Mouse (Mus musculus): ENCODE data around the gene Pi4kb.

The Pi4kb gene

DNA sequence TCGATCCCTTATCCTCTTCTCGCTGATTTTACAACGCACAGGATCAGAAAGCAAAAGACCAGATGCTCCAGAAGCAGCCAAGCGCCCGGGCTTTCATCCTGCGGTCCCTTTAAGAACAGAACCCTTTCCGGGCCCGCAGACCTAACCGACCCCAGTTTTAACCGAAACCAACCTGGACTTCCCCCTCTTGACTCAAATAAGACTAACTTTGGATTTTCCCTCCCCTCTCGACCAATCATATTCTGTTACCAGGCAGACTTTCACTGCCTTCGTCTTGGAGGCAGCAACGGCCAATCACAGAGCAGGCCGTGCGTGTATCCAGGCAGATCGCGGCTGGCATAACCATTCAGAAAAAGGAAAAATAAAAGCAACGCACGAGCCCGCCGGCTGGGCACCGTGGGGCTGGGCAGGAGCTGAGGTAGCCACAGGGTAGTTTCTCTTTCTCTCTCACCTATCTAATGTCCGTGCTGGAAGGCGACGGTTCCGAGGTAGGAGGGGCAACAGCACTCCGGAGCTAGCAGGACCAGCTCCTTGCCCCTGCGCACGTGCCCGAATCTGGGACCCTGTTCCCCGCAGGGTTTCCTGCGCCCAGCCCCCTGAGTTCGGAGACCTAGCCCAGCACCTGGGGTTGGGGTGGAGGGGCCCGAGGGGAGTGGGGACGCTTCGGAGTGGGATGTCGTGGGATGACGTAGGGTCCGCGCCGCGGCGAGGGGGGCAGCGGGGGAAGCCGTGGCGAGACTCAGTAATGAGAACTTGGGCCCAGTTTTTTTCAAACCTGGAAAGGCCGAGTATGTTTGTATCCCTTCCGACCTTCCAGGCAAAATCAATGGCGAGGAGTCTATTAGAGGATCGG, 20.5 kb upstream of the Pi4kb start, which contains the start of gene Rfx5:
TSS of gene Rfx5 (plus strand) at position 312 of the 853 bp plus-strand sequence.
- DNase-seq (ENCODE audit: low spot score in 2 of 2) = peak; percentile 68 to 85

DNA sequence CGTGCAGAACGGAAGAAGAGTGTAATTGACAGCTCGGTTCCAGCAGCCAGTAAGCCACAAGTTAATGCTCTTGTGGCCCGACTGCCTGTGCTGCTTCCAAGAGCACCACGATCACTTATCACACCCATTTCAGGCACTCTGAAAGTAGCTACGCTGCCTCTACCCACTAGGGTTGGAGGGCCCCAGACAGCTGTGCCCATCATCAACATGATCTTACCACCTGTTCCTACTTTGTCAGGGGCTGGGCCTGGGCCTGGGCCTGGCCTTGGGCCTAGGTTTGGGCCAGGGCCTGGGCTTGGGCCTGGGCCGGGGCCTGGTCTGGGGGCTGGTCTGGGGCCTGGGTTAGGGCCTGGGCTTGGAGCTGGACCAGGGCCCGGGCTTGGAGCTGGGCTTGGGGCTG, 16.2 kb upstream of the Pi4kb start:
- DNase-seq (ENCODE audit: low spot score in 2 of 2) = no peak

DNA sequence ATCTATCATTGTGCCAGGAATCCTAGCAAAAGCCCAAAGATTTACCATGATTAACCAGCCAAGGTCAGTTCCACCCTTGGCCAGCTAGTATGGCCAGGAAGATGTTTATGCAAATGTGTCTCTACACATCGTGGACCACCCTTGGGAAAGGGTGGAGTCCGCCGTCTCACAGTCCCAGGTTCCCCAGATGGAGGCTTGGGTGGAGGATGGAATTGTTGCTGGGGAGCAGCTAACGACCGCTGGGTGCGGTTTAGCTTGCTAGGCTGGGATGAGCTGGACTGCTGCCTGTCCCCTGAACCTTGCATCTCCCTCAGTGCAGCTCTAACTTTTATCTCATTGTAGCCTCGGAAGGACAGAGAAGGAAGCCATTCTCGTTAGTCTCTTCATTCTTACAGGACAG, 14.7 kb upstream of the Pi4kb start:
- DNase-seq (ENCODE audit: low spot score in 2 of 2) = no peak

DNA sequence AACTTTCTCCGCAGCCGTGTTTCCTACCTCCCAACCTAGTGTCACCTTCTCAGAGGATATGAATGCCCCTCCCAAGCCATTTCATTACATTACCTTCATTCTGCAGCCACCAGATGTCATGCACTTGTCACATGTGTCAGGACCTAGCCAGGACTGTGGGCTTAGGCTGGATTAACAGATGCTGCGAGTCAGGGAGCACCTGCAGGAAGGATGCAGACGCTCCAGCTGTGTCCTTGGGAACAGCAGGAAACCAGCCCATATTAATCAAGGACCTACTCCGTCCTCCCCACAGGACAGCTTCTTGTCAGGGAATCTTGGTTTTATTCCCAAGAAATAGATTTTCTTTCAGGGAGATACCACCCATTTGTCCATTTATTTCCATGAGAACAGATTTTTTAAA, 14.2 kb upstream of the Pi4kb start:
- DNase-seq (ENCODE audit: low spot score in 2 of 2) = no peak

DNA sequence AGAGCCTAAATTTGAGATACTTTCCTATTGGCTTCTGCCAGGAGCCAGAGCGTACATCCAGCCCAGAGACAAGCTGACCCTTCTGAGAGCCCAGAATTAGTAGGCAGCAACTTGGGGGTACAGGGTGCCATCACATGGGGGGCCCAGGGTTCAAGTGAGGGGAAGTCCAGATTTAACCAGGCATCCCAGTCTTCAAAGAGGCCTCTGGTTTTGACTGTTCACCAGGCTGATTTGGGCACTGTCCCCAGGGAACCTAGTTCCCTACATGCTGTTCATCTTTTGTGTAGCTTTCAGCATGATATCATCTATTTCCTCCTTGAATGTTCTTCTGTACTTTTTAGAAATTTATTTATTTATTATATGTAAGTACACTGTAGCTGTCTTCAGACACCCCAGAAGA, 9.5 kb upstream of the Pi4kb start:
- DNase-seq (ENCODE audit: low spot score in 2 of 2) = no peak

DNA sequence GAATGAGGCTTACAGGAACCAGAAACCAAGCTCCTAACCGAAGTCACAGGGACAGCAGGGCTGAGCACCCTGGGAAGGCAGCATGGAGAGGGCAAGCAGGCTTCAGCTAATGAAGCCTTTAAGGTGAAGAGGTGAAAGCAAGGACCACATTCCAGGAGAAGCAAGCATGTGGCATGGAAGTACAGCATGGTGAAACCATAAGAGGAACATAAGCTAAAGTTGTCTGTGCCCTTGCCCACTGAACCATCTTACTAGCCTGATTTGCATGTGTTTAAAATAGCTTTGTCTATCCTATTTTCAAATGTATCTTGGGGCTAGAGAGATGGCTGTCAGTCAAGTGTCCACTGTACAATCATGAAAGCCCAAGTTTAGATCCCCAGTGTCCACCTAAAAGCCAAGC, 8.7 kb upstream of the Pi4kb start:
- no peak for DNase-seq (ENCODE audit: low spot score in 2 of 2)

DNA sequence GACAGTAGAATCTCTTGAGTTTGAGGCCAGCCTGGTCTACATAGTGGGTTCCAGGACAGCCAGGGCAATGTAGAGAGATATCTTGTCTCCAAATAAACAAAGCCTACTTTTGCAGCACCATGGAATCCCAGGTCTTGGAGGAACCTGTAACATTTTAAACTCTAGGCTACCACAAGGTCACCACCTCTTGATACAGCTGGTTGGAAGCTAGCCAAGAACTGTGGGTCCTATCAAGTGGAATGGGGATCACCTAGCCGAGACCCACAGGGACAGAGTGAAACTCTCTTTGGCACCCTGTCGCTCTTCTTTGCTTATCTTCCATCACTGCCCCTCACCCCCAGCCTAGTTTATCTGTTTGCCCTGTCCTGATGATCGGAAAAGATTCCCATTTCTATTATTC, 2.0 kb upstream of the Pi4kb start:
- no peak for DNase-seq (ENCODE audit: low spot score in 2 of 2)

DNA sequence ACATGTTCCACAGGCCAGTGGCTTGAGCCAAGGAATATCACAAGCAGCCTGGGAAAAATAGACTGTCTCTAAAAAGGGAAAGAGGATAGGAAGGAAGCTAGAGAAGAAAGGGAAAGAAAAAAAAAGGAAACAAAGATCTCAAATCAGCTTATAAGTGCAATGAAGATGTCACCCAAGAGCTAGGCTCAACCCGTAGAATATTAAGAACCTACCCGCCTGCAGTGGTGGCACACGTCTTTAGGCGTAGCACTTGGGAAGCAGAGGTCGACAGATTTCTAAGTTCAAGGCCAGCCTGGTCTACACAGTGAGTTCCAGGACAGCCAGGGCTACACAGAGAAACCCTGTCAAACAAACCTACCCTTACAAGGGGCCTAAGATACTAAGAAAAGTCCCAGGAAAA, 911 bp upstream of the Pi4kb start:
- DNase-seq (ENCODE audit: low spot score in 2 of 2) = no peak

DNA sequence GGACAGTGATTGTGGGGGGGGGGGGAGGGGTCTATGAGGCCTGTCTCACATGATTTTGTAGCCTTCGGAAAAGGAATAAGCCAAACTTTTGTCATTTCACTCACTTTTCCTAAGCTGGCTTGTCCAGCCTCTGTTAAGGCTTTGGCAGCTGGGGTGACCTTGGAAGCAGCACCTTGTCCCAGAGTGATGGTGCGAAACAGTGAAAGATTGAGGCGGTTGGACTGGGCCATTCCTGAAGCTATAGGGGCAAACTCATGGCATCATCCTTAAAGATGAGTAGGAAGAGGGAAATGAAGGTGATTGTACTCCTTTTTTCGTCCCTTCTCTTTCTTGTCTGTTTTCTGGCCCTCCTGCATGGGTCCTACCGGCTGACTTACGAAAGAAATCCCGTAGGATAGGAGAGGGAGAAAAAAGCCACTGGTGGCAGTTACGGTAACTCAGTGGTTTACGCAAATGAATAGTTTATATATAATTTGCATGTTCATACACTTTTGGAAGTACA, 454 bp upstream of the Pi4kb start:
- DNase-seq (ENCODE audit: low spot score in 2 of 2) = no peak

DNA sequence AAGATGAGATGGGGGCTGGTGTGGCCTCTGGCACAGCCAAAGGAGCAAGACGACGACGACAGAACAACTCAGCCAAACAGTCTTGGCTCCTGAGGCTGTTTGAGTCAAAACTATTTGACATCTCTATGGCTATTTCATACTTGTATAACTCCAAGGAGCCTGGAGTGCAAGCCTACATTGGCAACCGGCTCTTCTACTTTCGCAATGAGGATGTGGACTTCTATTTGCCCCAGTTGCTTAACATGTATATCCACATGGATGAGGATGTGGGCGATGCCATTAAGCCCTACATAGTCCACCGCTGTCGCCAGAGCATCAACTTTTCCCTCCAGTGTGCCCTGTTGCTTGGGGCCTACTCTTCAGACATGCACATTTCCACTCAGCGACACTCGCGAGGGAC, 9.8 kb downstream of the Pi4kb start:
- DNase-seq (ENCODE audit: low spot score in 2 of 2) = no peak

DNA sequence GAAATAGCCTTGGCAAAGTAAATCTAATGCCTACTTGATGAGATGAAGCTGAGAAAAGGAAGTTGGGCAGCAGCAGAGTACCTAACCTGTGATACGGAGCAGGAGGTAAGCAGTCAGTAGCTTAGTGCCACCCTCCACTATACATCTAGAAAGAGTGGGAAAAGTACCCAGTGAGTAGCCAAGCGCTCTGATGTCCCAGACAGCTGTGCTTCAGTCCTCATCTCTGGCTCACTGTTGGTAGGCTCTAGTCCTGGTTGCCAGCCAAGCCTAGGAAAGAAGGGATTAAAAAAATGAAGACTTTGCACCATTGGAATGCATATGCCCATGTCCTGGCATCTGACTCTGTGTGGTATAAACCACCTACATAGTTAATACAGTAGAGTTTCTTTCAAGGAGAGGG, 11.0 kb downstream of the Pi4kb start:
- no peak for DNase-seq (ENCODE audit: low spot score in 2 of 2)

DNA sequence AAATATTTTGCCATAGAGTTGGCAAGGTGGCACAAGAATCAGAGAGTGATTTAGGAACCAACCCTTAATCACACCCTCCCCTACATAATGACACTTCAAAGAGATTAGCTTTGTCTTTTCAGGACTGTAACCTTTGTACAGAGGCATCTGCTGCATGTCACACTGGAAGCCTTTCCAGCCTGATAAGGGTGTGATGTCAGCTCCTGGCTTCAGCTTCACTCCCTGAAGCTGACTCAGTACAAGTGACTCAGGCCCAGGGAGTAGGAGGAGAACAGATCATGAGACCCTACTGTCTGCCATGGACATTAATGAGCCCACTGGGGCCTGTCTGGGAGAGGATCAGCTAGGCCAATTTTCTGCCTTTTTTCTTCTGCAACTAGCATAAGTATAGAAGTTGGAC, 13.0 kb downstream of the Pi4kb start:
- DNase-seq (ENCODE audit: low spot score in 2 of 2) = no peak

DNA sequence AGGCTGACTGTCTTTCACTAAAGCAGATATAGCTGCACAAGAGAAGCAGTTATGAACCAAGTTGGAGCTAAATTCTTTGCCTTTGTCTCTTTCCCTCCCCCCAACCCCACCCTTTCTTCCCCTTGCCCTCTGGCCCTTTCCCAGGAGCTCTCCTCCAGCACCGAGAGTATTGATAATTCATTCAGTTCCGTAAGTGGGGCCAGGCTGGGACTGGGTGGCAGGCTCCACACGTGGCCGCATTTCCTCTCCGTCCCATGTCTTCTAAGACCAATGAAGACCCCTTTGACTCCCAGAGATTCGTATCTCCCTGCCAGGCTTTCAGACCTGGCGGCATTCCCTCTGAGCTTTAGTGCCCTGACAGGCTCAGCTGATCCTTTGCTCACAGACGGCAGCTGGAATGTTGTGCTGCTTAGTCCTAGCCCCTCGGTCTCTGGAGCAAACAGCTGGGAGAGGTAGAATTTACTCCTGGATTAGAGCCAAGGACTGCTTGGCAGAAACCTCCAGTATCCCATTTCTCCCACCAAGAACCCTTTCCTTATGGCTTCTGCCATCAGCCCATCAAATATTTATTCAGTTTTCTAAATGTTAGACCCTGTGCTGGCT, 14.7 kb downstream of the Pi4kb start:
- no peak for DNase-seq (ENCODE audit: low spot score in 2 of 2)

DNA sequence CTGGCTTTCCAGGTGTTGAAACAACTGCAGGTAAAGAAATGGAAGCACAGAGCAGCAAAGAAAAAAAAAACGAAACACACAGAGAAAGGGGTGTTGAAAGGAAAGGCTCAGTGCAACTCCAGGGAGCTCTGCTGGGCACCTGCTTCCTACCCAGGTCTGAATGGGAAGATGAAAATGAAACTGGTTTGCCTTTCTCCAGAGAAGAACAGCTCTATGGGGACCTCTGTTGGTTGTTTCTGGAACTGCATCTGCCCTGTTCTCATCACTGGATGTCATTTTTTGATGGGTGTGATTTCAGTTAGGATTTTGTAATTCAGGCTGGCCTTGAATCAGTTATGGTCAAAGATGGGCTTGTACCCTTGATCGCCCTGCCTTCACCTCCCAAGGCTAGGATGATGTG, 22.4 kb downstream of the Pi4kb start:
- DNase-seq (ENCODE audit: low spot score in 2 of 2) = peak; percentile 72 to 87

DNA sequence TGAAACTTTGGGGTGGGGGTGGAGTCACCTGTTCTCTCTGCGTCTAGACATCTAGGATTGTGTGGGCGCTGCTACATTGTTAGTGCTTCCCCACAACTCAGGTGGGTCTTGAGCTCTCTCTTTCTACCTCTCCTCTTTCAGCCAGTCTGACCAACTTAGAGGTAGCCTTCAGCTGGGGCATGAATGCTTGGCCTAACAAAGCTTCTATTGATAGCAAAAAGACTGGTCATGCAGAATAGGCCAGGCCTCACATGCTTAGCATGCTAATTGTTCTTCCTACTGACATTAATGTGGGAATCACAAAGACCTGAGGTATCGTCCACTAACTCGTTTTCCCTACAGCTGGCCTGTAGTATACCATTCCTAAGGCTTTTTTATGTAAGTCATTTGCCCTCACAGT, 28.0 kb downstream of the Pi4kb start:
- no peak for DNase-seq (ENCODE audit: low spot score in 2 of 2)

DNA sequence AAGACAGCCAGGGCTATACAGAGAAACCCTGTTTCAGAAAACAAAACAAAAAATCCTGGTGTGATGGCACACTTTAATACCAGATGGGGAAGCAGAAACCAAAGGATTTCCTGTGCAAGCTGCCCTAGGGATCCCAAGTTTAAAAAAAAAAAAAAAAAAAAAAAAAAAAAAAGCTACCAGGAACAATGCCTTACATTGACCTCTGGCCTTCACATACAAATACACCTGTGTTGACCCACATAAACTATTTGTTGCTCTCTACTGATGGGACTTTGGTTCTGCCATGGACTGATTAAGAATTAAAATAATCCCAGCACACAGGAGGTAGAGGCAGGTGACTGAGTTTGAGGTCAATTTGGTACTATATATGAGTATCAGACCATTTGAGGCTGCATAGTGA, 28.7 kb downstream of the Pi4kb start:
- no peak for DNase-seq (ENCODE audit: low spot score in 2 of 2)

DNA sequence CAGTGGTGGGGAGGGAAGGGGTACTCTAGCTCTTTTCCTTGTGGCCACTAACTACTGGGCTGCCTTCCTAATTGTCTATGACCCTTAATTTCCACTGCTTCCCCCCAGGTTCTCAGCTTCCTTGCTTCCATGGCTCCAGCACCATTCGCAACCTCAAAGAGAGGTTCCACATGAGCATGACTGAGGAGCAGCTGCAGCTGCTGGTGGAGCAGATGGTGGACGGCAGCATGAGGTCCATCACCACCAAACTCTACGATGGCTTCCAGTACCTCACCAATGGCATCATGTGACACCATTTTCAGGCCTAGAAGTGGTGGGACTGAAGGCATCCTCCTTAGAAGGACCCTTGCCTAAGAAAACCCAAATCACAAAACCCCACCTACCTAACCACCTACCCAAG, 31.1 kb downstream of the Pi4kb start:
- no peak for DNase-seq (ENCODE audit: low spot score in 2 of 2)

DNA sequence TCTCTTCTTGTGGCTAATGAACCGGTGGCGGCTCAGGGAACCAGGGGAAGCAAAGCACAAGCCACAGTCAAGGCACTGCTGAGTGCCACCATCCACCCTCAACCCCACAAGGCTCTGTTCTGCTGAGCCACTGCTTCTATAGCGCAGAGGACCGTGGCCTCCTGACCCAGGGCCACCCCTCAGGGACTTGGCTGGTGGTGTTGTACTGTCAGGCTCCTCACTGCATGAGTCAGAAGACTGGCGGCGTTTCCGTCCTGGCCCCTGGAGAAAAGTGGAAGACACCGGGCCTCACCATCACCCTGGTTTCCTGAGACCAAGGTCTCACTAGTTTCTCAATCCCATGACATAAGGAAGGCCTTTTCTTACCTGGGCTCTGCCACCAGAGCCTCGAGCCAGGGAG, 33.2 kb downstream of the Pi4kb start:
- no peak for DNase-seq (ENCODE audit: low spot score in 2 of 2)

DNA sequence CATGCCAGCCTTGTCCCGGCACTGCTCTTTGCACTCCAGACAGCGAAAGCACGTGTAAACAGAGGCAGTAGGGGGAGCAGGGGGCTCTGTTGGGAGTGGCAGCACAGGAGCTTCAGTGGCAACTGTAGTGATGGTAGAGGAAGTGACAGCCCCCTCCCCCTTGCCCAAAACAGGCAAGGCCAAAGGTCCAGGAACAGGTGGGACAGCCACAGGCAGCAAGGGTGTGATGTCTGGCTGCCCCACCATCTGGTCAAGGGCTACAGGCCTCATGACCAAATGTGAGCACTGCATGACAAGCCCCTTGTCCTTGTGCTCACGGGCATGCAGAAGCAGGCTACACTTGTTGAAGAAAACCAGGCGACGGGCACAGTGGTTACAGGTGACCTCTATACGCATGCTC, 35.9 kb downstream of the Pi4kb start:
- no peak for DNase-seq (ENCODE audit: low spot score in 2 of 2)

DNA sequence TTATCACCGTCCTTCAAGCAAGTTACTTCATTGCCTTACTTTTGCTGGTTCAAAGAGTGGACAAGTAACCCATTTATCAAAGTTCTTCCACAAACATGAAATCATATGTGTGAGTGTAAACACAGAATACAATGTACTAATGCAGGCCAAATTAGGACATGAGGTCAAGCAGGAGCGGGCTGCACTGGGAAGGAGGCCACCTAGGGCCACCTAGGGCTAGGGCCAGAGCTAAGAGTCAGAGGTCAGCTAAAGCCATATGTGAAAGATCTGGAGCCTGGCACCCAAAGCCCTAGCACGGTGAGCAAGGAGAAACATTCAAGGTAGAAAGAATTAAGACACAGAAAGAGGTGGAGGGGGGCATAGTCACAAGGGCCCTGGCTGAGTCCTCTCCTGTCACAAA, 38.5 kb downstream of the Pi4kb start:
- no peak for DNase-seq (ENCODE audit: low spot score in 2 of 2)

DNA sequence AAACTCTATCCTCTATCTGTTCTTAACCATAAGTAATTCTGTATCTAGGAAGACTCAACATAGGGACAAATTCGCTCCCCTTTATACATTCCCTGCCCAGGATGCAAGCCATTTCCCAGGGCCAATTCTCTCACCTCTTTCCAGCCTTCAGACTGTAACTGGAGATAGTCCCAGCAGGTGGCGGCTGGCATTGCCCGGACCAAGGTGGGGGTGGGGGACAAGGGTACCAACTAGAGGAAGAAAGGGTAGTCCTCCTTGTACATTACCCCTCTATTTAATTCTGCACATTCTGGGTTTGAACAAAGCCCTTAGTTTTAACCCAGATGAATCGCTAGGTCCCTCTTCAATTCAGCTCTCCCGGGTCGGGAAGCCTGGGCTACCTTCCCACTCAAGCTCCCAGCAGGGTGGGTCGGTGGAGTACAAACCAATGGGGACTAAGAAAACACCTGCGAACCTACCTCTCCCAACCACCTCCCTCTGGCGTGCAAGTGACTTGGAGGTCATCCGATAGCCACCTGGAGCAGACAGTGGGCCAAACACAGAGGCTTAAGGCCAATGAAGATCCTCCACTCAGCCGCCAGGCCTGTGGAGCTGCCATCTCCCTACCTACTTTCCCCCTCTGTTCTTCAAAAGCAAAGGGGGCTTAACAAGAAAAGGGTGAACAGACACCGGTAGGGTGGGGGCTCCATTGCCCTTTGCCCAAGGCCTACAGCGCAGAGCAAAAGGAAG, 39.3 kb downstream of the Pi4kb start:
- DNase-seq (ENCODE audit: low spot score in 2 of 2) = peak in 1 of 2 experiments; percentile 24

DNA sequence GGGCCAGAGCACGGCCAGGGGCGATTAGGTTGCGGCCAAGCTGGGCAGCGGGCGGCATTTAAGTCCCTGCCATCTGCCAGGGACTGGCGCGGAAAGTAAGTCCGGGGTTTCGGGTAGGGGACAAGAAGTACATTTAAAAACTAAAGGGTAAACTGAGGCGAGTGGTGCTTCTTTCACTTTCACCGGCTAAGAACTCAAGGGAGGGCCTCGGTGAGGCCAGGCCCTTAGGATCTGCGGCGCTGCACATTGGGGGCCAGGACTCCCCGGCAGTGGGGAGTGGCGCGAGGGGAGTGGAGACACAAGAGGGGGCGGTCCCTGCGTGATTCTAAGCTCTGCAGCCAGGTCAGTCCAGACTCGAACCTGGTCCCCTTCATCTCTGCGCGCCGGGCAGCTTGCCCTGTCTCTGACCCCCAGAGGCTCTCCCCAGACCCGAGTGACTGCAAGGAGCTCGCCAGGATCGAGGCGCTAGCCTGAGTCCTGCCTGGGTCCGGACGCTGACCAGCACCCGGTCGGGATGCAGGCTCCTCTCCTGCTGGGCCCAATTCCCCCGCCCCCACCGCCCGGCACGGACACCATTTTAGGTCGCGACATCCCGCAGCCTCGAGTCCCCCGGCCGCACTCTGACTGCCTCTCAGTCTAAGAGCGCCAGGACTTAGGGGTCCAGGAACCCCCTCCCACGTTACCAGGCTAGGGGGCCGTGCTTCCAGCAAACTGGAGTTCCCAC, 40.1 kb downstream of the Pi4kb start:
- DNase-seq (ENCODE audit: low spot score in 2 of 2) = peak in 1 of 2 experiments; percentile 32

All from cerebellum, postnatal 4 days (tissue).